Mouse (Mus musculus): ENCODE data around the gene Cacnb1.

Cacnb1 gene

DNA sequence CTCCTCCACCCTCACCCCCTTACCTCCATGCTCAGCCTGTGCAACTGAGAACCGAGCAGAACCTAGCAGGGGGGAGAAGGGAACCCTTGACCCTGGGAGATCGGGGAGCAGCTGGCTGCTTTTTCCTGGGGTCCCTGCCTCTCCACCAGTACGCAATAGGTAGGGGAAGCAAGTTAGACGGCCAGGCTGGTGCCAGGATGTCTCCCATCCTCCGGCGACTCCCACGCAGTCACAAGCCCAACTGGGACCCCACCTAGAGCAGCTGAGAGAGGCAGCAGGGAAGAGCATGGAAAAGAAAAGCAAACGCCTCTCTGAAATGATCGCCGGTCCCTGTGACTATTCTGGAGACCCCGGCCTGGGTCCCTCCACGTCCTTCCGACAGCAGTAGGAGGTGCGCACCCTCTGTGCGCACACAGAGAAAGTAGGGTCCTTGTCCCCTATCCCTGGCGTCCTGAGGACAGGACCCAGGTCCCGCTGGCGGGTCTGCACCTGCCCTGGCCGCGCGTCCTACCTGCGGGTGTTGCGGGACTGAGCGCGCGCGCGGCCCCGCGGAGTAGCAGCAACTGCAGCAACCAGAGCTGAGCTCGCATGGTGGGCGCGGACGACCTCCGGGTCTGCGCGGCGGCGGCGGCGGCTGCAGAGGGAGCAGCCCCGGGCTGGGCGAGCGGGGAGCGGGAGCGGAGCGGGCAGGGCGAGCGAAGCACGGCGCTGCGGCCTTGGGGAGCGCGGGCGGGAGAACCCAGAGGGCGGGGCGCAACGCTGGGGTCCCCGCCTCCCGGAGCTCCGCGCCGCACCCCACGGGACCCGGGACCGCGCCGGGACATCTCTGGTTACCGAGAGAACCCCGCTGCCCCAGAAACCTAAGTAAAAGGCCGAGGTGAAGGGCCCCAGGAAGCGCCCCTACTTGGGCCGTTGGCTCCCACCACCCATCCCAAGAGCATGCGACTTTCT, 36.8 kb downstream of the Cacnb1 start, which contains the start of gene Plxdc1:
Gene Plxdc1 (minus strand): TSS at position 718 of the 951 bp plus-strand sequence.
- DNase-seq: peak; percentile 51

GRCm38 (mm10) chr11:97983983-97984382, 38.9 kb downstream of the Cacnb1 start:
- DNase-seq: no peak

GRCm38 (mm10) chr11:97983506-97983905, 39.3 kb downstream of the Cacnb1 start:
- no peak for DNase-seq

- no peak for DNase-seq
Measured at GRCm38 (mm10) chr11:97982721-97983120, 40.1 kb downstream of the Cacnb1 start.

DNA sequence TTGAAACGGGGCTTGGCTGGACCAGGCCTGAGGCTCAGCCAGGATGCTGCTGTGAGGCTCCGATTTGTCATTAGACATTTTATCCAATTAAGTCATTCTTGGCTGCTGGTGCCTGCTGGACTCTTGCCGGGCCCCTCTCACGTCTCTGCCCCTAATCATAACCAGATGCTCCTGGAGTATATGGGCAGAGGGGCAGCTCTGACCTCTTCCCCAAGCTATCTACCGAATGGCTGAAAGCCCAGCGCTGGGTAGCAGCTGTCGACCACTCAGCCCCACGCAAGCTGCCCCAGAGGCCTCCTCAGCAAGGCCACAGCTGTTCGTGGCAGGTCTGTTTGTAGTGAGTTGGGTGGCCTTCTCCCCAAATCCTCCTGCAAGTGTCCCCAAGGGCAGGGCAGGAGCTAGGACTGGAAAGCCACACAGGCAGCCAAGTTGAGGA, 42.3 kb downstream of the Cacnb1 start:
- no peak for DNase-seq

DNA sequence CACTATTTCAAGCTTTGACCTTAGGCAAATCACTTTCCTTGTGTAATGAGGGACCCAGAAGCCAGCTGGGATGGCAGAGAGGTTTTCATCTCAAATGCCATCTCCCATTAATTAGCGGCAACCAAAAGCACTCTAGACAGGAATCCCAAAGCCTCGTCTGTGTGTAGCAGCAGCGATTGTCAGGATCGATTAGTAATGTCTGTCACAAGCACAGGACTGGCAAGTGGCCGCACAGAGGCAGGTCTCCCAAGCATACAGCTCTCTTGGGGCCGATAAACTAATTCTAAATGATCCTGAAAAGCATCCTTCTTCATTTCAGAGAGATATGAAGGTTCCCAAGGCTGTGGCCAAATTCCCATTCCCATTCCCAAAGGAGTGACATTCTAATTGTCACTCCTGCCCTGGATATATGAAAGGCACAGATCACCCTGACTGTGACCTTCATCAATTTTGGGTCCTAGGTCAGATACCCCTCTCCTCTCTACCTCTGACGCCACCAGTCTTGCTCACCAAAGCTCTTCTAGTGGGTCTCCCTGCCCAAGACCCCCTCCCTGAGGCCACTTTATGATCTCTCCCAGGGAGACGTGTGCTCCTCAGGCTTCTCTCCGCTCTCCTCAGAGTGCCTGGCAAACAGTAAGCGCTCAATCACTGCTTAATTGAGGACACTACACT, 42.9 kb downstream of the Cacnb1 start:
- DNase-seq: no peak

- DNase-seq: no peak
Measured at GRCm38 (mm10) chr11:97978392-97978791, 44.4 kb downstream of the Cacnb1 start.

DNA sequence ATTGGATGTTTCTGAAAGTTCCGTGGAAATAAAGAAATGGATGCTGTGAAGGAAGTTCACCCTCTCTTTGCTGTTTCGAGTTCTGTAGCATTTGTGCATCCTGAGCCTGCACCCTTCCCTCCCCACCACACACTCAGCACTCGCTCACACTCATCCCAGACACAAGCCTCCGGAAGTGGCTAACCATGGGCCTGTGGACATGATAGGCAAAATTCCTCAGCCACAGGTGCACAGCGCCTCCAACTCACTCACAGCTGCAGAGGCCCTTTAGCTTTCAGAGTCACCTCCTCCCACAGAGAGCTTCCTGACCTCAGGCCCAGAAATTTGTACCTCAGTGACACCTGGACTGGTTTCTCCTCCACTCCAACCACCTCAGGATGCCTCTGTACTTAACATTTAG, 45.0 kb downstream of the Cacnb1 start:
- DNase-seq: no peak

DNA sequence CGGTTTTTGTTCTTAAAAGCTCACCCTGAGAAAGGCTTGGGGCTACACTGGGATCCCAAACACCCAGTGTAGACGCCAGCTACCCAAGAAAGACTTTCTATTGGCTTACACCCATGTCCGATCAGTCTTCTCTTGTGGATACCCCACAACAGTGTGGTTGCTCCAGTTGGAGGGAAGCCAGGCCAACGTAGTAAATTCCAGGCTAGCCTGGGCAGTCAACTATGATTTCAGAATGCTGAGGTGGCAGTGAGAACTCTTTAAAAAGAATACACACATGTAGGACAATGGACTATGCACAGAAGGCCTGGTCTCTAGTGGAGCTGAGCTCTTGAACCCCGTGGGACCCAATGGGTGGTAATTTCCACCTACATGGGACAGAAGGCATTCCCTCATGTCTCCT, 48.1 kb downstream of the Cacnb1 start:
- peak; percentile 40 for DNase-seq

GRCm38 (mm10) chr11:97974141-97974540, 48.7 kb downstream of the Cacnb1 start:
- no peak for DNase-seq

DNA sequence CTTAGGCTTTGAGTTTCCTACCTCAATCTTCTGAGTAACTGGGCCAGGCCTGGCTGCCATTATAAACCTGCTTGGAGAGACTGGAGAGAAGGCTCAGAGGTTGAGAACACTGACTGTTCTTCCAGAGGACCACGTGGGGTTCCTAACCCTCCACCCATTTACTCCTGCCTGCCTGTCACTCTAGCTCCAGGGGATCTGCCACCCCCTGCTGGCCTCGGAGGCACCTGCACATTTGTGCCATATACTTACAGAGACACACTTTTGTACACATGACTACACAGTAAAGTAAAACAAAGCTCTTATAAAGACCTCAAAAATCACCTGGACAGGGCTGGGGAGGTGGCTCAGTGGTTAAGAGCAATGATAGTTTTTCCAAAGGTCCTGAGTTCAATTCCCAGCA, 50.4 kb downstream of the Cacnb1 start:
- no peak for DNase-seq

- no peak for DNase-seq
Measured at GRCm38 (mm10) chr11:97971232-97971631, 51.6 kb downstream of the Cacnb1 start.

GRCm38 (mm10) chr11:97970771-97971170, 52.1 kb downstream of the Cacnb1 start:
- no peak for DNase-seq

GRCm38 (mm10) chr11:97968385-97968784, 54.4 kb downstream of the Cacnb1 start:
- no peak for DNase-seq

DNA sequence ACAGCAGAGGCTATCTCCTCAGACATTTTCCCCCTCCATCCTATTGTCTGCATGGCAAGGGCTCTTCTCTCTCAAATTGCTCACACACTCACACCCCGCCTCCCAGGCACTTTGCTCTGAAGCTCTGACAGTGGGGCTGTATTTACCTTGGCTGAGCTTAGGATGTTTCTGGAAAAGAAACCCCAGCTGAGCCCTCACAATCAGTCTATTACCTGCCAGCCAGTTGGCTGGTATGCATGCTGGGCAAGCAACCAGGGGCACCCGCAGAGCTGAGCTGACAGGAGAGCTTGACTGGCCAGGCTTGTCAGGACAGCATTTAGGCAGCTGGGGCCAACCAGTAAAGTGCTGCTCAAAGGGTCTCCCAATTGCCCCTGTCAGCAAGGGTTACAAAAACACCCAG, 55.7 kb downstream of the Cacnb1 start:
- DNase-seq: peak; percentile 30

DNA sequence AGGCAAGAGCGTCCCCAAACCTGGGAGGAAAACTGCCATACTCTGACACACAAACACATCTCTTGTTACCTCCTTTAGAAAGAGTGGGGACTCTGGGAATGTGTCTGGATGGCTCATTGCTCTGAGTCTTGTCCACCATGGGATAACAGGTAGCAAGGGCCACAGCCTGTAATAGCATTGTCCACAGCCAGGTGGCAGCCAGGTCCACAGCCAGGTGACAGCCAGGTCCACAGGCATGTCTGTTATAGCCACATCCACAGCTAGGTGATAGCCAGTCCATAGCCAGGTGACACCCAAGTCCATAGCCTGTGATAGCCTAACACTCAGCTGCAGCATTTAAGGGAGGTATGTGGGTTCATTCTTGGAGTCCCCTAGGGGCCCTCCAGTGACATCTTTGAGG, 61.9 kb downstream of the Cacnb1 start:
- DNase-seq: peak; percentile 52

- peak; percentile 23 for DNase-seq
Measured at GRCm38 (mm10) chr11:97959300-97959680, 63.5 kb downstream of the Cacnb1 start.

- DNase-seq: no peak
Measured at GRCm38 (mm10) chr11:97958641-97959299, 64.1 kb downstream of the Cacnb1 start.

DNA sequence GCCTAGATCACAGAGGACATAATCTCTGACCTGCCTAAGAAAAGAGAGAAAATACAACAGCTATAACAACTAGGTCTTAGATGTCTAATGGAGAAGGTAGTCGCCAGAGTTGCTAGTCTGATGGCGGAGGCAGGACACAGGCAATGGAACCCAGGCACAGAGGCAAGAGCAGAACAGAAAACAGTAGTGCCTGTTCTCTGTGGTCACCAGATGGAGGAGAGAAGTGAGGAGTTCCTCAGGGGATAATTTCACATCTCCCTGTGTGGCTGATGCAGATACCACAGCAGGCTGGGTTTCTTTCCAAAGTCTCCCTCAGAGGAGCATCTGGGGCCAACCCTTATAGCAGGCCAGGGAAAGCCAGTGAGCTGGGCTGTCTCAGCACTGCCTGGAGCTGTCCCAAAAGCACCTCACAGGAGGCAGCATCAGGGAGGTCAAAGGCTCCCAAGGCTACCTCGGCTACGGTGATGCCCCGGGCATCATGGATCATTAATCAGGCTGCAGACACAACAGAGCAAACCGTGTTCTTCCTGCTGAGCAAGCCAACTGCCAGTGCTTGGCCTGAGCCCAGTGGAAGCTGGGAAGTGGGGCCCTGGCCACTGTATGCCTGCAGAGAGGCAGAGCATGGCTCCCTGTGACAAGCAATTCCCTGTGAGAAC, 65.8 kb downstream of the Cacnb1 start:
- DNase-seq: peak; percentile 86

DNA sequence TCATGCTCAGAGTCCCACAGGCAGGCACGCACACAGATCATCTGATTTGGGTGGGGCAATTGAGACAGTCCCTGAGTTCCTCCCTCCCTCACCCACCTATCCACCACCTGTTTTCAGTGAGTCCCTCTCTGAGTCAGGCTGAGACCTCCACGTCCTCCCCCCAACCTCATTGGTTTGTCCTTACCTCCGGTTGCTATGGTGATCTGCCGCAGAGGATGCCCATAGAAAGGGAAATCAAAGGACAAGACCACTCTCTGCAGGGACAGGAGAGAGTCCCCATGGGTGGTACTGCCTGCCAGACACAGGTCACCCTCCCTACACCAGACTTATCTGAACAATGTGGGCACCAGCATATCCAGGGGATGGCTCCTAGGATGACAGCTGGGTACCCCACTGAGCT, 66.9 kb downstream of the Cacnb1 start:
- no peak for DNase-seq

GRCm38 (mm10) chr11:97955146-97955902, 67.5 kb downstream of the Cacnb1 start:
- DNase-seq: no peak
